Mouse (Mus musculus): ENCODE data around the gene Gm20388. TPM values are rescaled to one million over a fixed set of nuclear protein-coding genes. Genes with fewer than 3 reads are reported as not detected.

Gm20388 gene
- polyA plus RNA-seq, 1 experiment from 2014 or later = not detected

DNA sequence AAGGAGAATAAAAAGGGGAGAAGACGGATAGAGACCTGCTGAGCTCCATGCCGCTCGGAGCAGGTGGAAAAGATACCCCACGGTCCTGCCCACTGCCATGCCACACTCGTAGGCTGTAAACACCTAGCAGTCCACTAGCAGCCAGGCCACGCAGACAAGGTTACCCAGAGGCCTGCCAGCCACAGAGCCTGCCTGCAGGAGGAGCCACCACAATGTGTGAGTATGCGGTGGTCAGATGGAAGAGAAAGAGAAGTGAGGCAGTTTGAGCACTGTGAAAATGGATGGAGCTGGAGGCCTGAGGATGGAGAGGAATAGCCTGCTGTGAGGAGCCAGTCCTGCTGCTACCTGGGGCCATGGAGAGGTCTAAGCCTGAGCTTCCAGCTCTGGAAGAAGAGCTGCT is 4173.0 kb downstream of the Gm20388 start:
- Histone ChIP-seq H3K4me2 (no peak overlapping the region), H3K9me3 (no peaks in the 10 kb centered on the region), H3K4me3 (no peak overlapping the region), H3K4me1 (0 out of 2 replicates have a peak, but pooled peaks cover 5% of the 10 kb centered on the region), H3K27me3 (no peaks in the 10 kb centered on the region), H3K9ac (no peak overlapping the region), H3K36me3 (no peaks in the 10 kb centered on the region), H3K27ac (no peak overlapping the region)
- WGBS = 87% methylated on average over 7 of the region's 7 CpGs
- no peak for ATAC-seq (ENCODE audit: insufficient number of reproducible peaks, insufficient read depth, low FRiP score, low TSS enrichment, low read depth)

DNA sequence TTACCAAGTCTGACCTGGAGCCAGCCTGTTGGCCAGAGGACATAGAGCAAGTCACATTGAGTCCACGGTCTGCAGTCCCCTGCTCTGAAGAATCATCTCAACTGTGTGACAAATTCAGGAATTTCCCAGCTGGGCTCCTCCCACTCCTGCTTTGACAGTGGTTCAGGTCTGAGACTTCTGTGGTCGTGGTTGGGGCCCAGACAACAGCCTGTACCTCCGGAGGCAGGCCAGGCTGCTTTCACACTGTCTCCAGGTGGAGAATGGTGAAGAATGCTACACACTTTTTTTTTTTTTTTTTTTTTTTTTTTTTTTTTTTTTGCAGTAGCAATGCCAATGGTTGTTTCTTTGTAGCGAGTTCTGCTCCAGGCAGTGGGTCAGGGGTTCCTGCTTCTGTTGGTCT is 4175.0 kb downstream of the Gm20388 start:
- Histone ChIP-seq H3K27me3 (no peaks in the 10 kb centered on the region), H3K4me2 (no peak overlapping the region), H3K27ac (no peak overlapping the region), H3K36me3 (no peaks in the 10 kb centered on the region), H3K4me3 (no peak overlapping the region), H3K9ac (no peak overlapping the region), H3K9me3 (no peaks in the 10 kb centered on the region), H3K4me1 (0 out of 2 replicates have a peak, but pooled peaks cover 3% of the 10 kb centered on the region)
- 50% methylated on average over 4 of the region's 4 CpGs for WGBS
- ATAC-seq (ENCODE audit: insufficient number of reproducible peaks, insufficient read depth, low FRiP score, low TSS enrichment, low read depth) = no peak

DNA sequence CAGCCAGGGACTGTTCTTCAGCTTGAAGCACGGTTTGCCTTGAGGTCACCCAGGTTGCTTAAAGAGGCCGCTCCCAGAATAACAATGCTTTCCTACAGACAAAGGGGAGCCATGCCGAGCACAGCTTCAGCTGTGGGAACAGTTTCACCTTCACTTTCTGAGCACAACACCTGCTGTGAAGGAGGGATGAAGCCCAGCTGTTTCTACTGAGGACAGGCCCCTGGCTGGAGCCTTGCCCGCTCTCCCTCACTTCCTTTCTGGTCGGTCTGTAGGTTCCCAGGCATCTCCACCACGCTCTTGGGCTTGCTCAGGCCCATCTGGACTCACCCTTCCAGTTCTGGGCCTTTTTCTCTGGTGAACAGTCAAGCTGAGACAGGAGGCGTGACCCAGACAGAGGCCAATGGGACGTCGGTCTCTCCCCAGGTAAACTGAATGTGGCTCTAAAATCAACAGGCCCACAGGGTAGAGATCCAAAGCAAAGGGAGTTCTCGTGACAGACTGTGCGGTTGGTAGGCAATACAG is 4177.5 kb downstream of the Gm20388 start:
- Histone ChIP-seq H3K4me3 (no peak overlapping the region), H3K27ac (no peak overlapping the region), H3K27me3 (no peaks in the 10 kb centered on the region), H3K4me2 (no peak overlapping the region), H3K9ac (no peak overlapping the region), H3K4me1 (no peaks in the 10 kb centered on the region), H3K9me3 (no peaks in the 10 kb centered on the region), H3K36me3 (no peaks in the 10 kb centered on the region)
- 36% methylated on average over 11 of the region's 11 CpGs for WGBS
- ATAC-seq (ENCODE audit: insufficient number of reproducible peaks, insufficient read depth, low FRiP score, low TSS enrichment, low read depth) = no peak

DNA sequence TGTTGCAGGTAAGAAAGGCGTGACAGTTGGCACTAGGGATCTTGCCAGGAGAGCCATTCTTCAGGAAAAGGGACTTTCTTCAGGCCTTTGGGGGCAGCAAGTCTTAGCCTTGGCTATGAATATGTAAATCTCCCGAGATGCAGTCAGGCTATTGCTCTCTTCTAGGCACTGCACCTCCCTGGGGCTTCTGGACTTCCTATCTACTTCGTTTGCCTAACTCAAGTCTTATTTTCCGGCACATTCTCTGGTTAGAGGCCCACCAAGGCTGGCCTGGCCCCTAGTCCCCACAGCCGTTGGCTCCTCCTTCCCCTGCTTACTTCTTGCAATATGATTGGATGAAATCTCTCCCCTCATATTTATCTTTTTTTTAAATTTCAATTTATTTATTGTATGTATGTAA is 4178.4 kb downstream of the Gm20388 start:
- no peak overlapping the region for H3K4me3 ChIP-seq
- 0 out of 2 replicates have a peak overlapping the region, but pooled peaks have one; percentile 22 for H3K27ac ChIP-seq
- no peaks in the 10 kb centered on the region for H3K36me3 ChIP-seq
- H3K4me2 ChIP-seq = no peak overlapping the region
- no peak overlapping the region for H3K9ac ChIP-seq
- WGBS = 75% methylated on average over 5 of the region's 5 CpGs
- H3K9me3 ChIP-seq = no peaks in the 10 kb centered on the region; the same call in 1 of the 2 replicates
- ATAC-seq (ENCODE audit: insufficient number of reproducible peaks, insufficient read depth, low FRiP score, low TSS enrichment, low read depth) = no peak
- H3K4me1 ChIP-seq = no peaks in the 10 kb centered on the region
- H3K27me3 ChIP-seq = no peaks in the 10 kb centered on the region

DNA sequence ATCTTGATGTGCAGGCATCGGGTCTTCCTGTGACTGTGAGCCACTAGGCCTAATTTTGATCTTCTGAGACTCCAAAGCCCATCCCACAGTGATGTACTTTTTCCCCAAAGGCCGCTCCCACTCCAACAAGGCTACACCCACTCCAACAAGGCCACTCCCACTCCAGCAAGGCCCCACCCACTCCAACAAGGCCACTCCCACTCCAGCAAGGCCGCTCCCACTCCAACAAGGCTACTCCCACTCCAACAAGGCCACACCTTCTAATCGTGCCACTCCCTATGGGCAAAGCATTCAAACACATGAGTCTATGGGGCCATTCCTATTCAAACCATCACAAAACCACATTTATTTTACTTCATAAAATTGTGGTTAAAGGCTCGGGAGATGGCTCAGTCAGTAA is 4179.8 kb downstream of the Gm20388 start:
- H3K9me3 ChIP-seq = no peaks in the 10 kb centered on the region; the same call in 1 of the 2 replicates

DNA sequence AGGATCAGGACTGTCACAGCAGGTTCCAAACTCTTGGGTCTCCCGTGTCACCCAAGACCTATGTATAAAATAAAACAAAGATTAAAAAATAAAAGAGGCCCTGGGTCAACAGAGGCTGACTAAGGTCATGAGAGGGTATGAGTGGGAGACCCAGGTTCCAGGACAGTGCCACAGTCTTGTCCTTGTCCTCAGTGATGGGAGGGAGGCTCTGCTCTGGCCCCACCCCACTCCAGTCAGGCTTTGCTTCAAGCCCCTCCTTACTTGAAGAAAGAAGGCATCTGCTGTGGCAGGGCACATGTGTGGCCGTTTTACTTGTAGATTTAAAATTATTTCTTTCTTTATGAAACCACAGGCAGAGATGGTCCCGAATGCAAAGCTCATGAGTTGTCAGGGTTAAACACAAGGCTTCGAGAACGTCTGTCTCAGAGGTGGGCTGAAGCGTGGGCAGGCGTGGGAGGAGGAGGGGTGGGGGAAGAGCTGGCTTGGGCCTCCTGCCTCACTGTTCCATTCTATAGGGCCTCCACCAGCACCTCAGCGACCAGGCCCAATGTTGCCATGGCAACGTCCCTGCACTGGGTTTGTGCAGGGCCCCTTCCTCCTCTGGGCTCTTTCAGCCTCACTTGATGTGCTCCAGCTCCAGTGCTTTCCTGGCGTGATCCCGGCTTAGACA is 4188.4 kb downstream of the Gm20388 start:
- no peaks in the 10 kb centered on the region for H3K9me3 ChIP-seq
- H3K4me1 ChIP-seq = peaks cover 11% of the 10 kb centered on the region
- H3K4me2 ChIP-seq = peak overlapping the region; percentile 28
- peak overlapping the region; percentile 35 for H3K27ac ChIP-seq
- H3K36me3 ChIP-seq = no peaks in the 10 kb centered on the region
- 0 out of 2 replicates have a peak, but pooled peaks have one; percentile 33 for ATAC-seq (ENCODE audit: insufficient number of reproducible peaks, insufficient read depth, low FRiP score, low TSS enrichment, low read depth)
- WGBS = 28% methylated on average over 11 of the region's 11 CpGs
- no peaks in the 10 kb centered on the region for H3K27me3 ChIP-seq
- no peak overlapping the region; the same call in 1 of the 2 replicates for H3K4me3 ChIP-seq
- 0 out of 2 replicates have a peak overlapping the region, but pooled peaks have one; percentile 28 for H3K9ac ChIP-seq

More for the DNA sequence above, 4179.8 kb downstream of the Gm20388 start:
- Histone ChIP-seq H3K4me1 (no peaks in the 10 kb centered on the region), H3K9ac (no peak overlapping the region), H3K27ac (no peak overlapping the region), H3K4me3 (no peak overlapping the region), H3K27me3 (no peaks in the 10 kb centered on the region), H3K36me3 (no peaks in the 10 kb centered on the region), H3K4me2 (no peak overlapping the region)
- 92% methylated on average over 5 of the region's 5 CpGs for WGBS
- no peak for ATAC-seq (ENCODE audit: insufficient number of reproducible peaks, insufficient read depth, low FRiP score, low TSS enrichment, low read depth)

DNA sequence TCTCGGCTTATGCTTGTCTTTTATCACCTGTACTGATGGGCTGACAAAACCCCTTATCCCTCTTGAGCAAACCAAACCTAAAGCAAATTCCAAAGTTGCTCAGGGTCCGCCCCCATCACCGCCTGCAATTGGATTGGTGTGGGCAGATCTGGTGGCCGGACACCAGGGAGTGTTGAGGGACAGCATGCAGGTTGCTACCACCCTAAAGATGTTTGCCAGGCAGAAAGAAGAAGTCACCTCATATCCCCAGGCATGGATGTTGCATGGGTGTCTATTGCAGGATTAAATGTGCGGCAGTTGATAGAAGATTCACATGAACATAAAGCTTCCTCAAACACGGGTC is 4189.0 kb downstream of the Gm20388 start:
- ATAC-seq (ENCODE audit: insufficient number of reproducible peaks, insufficient read depth, low FRiP score, low TSS enrichment, low read depth) = no peak
- peak overlapping the region; percentile 35; the same call in 1 of the 2 replicates for H3K27ac ChIP-seq

DNA sequence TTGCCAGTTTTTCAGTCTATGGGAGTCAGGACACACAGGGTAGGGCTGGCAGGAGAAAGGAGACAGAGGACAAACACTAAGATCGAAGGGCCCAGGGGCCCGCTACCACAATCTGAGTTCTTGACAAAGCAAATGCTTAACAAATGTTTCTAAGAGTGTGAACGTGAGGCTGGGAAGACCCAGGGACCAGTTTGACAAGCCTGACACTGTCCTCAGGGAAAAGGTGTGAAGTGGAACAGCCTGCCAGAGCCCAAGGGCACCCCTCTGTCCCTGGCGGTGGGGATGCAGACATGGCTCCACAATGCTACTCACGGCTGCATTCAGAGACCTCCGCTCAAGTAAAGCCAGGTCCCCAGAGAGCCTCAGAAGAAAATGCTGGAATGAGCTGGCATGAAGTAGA is 4195.2 kb downstream of the Gm20388 start:
- H3K4me2 ChIP-seq = no peak overlapping the region
- no peak overlapping the region for H3K27ac ChIP-seq
- no peak for ATAC-seq (ENCODE audit: insufficient number of reproducible peaks, insufficient read depth, low FRiP score, low TSS enrichment, low read depth)
- H3K27me3 ChIP-seq = no peaks in the 10 kb centered on the region
- no peak overlapping the region for H3K9ac ChIP-seq
- 59% methylated on average over 6 of the region's 6 CpGs for WGBS
- H3K4me1 ChIP-seq = peaks cover 6% of the 10 kb centered on the region; the same call in 1 of the 2 replicates
- no peaks in the 10 kb centered on the region for H3K36me3 ChIP-seq
- no peak overlapping the region for H3K4me3 ChIP-seq
- no peaks in the 10 kb centered on the region for H3K9me3 ChIP-seq

More for the DNA sequence above, 4189.0 kb downstream of the Gm20388 start:
- 75% methylated on average over 6 of the region's 6 CpGs for WGBS
- no peaks in the 10 kb centered on the region for H3K36me3 ChIP-seq
- peaks cover 11% of the 10 kb centered on the region for H3K4me1 ChIP-seq
- no peaks in the 10 kb centered on the region for H3K27me3 ChIP-seq
- no peak overlapping the region for H3K9ac ChIP-seq
- H3K4me3 ChIP-seq = no peak overlapping the region
- H3K4me2 ChIP-seq = peak overlapping the region; percentile 28
- H3K9me3 ChIP-seq = no peaks in the 10 kb centered on the region

DNA sequence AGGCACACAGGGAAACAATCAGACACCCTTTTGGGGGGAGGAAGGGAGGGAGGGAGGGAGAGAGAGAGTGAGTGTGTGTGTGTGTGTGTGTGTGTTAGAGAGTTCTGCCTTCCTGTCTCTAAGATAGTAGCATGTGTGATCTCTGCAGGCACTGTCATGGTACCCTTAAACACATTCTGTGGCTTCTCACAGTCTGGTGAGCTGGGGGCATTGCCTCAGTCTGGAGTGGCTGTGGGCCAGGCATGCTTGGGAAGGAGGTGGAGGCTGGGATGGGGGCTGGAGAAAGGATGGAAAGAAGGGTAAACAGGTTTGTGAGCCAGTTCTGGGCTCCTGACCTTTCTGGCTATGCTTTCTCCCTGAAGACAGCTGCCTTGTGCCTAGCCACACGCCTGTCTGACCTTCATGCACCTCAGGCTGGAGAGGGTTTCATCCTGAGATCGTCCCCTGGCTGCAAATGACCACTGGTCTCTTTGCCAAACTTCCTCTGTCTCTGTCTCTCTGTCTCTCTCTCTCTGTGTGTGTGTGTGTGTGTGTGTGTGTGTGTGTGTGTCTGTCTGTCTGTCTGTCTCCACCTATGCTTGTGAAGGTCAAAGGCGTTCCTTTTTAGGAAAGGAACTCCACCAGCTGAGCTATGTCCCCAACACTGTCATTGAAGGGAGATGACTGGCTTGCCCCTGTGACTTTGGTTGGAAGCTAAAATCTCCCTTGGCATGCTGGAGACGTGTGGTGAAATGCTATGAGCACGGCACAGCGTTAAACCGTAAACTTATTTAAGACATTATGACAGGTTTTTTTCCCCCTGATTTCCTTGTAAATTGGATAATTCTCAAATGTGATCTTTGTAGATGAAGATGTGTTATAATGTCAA is 4195.9 kb downstream of the Gm20388 start:
- no peak for ATAC-seq (ENCODE audit: insufficient number of reproducible peaks, insufficient read depth, low FRiP score, low TSS enrichment, low read depth)
- WGBS = 83% methylated on average over 7 of the region's 7 CpGs
- Histone ChIP-seq H3K27me3 (no peaks in the 10 kb centered on the region), H3K9ac (no peak overlapping the region), H3K36me3 (no peaks in the 10 kb centered on the region), H3K4me3 (no peak overlapping the region), H3K27ac (no peak overlapping the region), H3K4me1 (peaks cover 6% of the 10 kb centered on the region; the same call in 1 of the 2 replicates), H3K4me2 (no peak overlapping the region), H3K9me3 (no peaks in the 10 kb centered on the region)

DNA sequence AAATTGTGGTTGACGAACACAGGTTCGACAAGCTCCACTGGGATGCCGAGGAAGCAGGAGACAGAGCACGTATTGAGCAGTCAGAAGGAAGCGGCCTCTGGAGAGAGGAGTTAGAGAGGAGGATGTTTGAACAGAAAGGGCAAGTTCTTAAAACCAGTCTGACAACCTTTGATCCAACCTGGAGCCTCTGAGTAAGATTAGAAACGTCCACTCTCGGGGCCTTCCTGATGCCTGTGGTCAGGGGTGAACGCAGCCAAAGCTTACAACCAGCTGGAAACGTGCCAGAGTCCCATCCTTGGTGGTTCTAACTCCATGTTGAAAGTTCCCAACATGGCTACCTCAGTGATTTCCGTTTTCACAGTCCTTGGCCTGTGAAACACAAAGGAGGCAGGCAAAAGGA is 4202.5 kb downstream of the Gm20388 start:
- ATAC-seq (ENCODE audit: insufficient number of reproducible peaks, insufficient read depth, low FRiP score, low TSS enrichment, low read depth) = no peak

DNA sequence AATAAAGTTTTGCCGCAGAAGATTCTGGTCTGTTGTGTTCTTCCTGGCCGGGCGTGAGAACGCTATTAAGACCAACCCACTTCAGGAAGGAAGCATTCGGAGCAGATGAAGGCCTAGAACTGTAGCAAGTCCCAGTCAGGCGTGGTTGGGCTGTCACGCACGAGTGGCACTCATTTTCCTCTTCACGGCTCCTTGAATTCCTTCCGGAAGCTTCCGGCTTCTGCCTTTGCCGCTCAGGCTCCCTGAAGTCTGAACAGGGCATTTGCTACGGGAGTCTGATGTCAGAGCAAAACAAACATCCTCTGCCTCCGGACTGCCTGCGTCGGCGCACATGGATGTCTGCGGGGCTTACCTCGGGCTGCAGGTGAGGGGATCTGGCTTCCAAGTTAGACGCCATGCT is 4214.6 kb downstream of the Gm20388 start:
- no peak overlapping the region for H3K4me2 ChIP-seq
- H3K27me3 ChIP-seq = no peaks in the 10 kb centered on the region
- no peak overlapping the region for H3K27ac ChIP-seq
- no peaks in the 10 kb centered on the region for H3K36me3 ChIP-seq
- WGBS = 94% methylated on average over 20 of the region's 20 CpGs
- no peak overlapping the region for H3K9ac ChIP-seq
- H3K4me1 ChIP-seq = no peaks in the 10 kb centered on the region
- H3K4me3 ChIP-seq = no peak overlapping the region
- no peak for ATAC-seq (ENCODE audit: insufficient number of reproducible peaks, insufficient read depth, low FRiP score, low TSS enrichment, low read depth)
- H3K9me3 ChIP-seq = peaks cover 8% of the 10 kb centered on the region; the same call in 1 of the 2 replicates

More for the DNA sequence above, 4202.5 kb downstream of the Gm20388 start:
- WGBS = 69% methylated on average over 10 of the region's 10 CpGs
- Histone ChIP-seq H3K27ac (no peak overlapping the region), H3K4me3 (no peak overlapping the region), H3K9me3 (no peaks in the 10 kb centered on the region), H3K4me1 (no peaks in the 10 kb centered on the region), H3K4me2 (no peak overlapping the region), H3K36me3 (no peaks in the 10 kb centered on the region), H3K9ac (no peak overlapping the region), H3K27me3 (no peaks in the 10 kb centered on the region)
